Mouse (Mus musculus): ENCODE results near the gene Cln3. TPM values are rescaled to one million over a fixed set of nuclear protein-coding genes. Genes with fewer than 3 reads are reported as not detected.

Gene Cln3
- polyA plus RNA-seq, 1 experiment from 2014 or later, result 14.6 TPM

DNA sequence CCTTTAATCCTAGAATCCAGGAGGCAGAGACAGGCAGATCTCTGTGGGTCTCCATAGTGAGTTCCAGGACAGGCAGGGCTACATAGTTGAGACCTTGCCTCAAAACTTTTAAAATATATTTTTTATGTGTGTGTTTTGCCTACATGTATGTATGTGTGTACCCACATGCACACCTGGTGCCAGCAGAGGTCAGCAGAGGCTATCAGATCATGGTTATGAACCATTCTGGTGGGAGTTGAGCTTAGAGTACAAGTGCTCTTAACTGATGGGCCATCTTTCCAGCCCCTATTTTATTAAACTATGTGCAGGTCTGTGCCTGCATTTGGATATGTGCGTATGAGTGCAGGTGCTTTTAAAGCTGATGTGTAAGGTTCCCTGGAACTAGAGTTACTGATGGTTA, 30.8 kb downstream of the Cln3 start:
- no peaks in the 10 kb centered on the region for H3K9me3 ChIP-seq (ENCODE audit: low read length)
- 88% methylated on average over 1 of the region's 1 CpGs for WGBS (ENCODE audit: insufficient replicate concordance)
- peaks cover 93% of the 10 kb centered on the region for H3K36me3 ChIP-seq (replicated peaks; ENCODE audit: insufficient read depth, low read length)
- H3K9ac ChIP-seq (replicated peaks), result no peak overlapping the region
- H3K27ac ChIP-seq (ENCODE audit: low read depth), result no peak overlapping the region
- no peaks in the 10 kb centered on the region for H3K4me1 ChIP-seq (ENCODE audit: insufficient read depth)
- no peak overlapping the region for H3K4me3 ChIP-seq (ENCODE audit: low read depth, low read length)
- no peak overlapping the region for H3K4me2 ChIP-seq (ENCODE audit: low read depth, low read length)
- H3K27me3 ChIP-seq (ENCODE audit: insufficient read depth, low read length), result no peaks in the 10 kb centered on the region
- TF ChIP-seq CTCF (IDR thresholded peaks at IDR 0.05; ENCODE audit: low read depth), result peak; percentile 49
- TF ChIP-seq EP300 (IDR thresholded peaks at IDR 0.05; ENCODE audit: low read depth), result no peak
- ATAC-seq (no peak), DNase-seq (no peak)

DNA sequence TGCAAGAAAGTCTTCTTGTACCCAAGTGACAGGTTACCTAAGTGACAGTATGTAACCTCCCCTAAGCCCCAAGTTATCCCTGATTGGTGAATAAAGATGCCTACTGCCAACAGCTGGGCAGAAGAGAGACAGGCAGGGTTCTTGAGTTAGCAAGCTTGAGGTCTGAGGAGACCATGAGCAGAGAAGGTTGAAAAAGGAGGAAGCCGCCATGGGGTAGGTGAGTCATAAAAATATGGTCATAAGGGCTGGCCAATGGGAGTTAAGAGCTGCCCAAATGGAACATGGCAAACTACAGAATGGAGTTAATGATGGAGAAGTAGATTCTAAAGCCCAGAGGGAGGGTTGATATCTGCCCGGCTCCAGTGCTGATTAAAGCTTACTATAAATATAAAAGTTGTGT, 40.0 kb downstream of the Cln3 start:
- Histone ChIP-seq H3K4me1 (ENCODE audit: insufficient read depth) (no peaks in the 10 kb centered on the region), H3K4me2 (ENCODE audit: low read depth, low read length) (no peak overlapping the region), H3K4me3 (ENCODE audit: low read depth, low read length) (no peak overlapping the region), H3K9me3 (ENCODE audit: low read length) (no peaks in the 10 kb centered on the region), H3K9ac (replicated peaks) (no peak overlapping the region), H3K36me3 (replicated peaks; ENCODE audit: insufficient read depth, low read length) (peaks cover 50% of the 10 kb centered on the region), H3K27me3 (ENCODE audit: insufficient read depth, low read length) (no peaks in the 10 kb centered on the region), H3K27ac (ENCODE audit: low read depth) (no peak overlapping the region)
- 88% methylated on average over 2 of the region's 2 CpGs for WGBS (ENCODE audit: insufficient replicate concordance)
- no peak for DNase-seq
- TF ChIP-seq EP300 (IDR thresholded peaks at IDR 0.05; ENCODE audit: low read depth) (no peak), CTCF (IDR thresholded peaks at IDR 0.05; ENCODE audit: low read depth) (no peak)
- no peak for ATAC-seq

DNA sequence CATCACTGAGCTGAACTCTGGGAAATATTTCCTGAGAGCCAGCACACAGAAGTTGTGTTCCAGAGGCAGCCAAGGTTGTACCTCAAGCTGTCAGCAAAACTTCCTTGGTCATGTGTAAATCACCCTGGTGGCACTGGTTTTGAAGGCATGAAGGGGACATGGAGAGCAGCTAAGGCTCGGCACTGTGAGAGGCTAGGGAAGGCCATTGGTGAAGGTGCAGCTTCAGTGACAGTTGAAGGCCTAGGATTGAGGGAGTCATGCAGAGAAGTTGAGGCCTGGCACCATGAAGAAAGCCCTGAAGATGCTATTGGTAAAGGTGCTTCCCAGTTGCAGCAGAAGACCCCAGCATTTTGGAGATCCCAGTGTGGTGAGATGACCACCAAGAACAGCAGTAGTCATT, 44.0 kb downstream of the Cln3 start:
- peaks cover 4% of the 10 kb centered on the region for H3K27me3 ChIP-seq (ENCODE audit: insufficient read depth, low read length)
- TF ChIP-seq CTCF (IDR thresholded peaks at IDR 0.05; ENCODE audit: low read depth), result no peak
- TF ChIP-seq EP300 (IDR thresholded peaks at IDR 0.05; ENCODE audit: low read depth), result no peak
- no peaks in the 10 kb centered on the region for H3K9me3 ChIP-seq (ENCODE audit: low read length)
- no peak overlapping the region for H3K9ac ChIP-seq (replicated peaks)
- no peaks in the 10 kb centered on the region for H3K4me1 ChIP-seq (ENCODE audit: insufficient read depth)
- peaks cover 16% of the 10 kb centered on the region for H3K36me3 ChIP-seq (replicated peaks; ENCODE audit: insufficient read depth, low read length)
- no peak overlapping the region for H3K27ac ChIP-seq (ENCODE audit: low read depth)
- peak; percentile 5 for DNase-seq
- no peak for ATAC-seq
- H3K4me2 ChIP-seq (ENCODE audit: low read depth, low read length), result no peak overlapping the region
- no peak overlapping the region for H3K4me3 ChIP-seq (ENCODE audit: low read depth, low read length)
- WGBS (ENCODE audit: insufficient replicate concordance), result 48% methylated on average over 1 of the region's 1 CpGs

DNA sequence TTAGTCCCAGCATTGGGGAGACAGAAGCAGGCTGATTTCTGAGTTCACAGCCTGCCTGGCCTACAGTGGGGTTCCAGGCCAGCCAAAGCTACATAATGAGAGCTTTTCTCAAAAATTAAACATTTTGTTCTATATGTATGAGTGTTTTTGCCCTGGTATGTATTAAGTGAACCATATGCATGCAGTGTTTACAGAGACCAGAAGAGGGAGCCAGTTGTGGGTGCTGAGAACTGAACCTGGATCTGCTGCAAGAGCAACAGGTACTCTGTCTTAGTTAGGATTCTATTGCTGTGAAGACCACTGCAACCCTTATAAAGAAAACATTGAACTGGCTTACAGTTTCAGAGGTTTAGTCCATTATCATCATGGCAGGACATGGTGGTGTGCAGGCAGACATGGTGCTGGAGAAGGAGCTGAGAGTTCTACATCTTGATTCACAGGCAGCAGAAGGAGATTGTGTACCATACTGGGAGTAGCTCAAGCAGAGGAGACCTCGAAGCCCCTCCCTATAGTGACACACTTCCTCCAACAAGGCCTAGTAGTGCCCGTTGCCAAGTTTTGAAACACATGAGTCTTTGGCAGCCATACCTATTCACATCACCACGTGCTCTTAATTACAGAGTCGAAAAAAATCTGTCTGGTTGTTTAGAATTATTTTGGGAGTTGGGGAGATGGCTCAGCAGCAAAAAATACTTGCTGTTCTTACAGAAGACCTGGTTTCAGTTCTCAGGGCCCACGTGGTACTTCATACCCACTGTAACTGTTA, 47.6 kb downstream of the Cln3 start:
- Histone ChIP-seq H3K4me1 (ENCODE audit: insufficient read depth) (peaks cover 6% of the 10 kb centered on the region), H3K27me3 (ENCODE audit: insufficient read depth, low read length) (peaks cover 10% of the 10 kb centered on the region), H3K4me3 (ENCODE audit: low read depth, low read length) (no peak overlapping the region), H3K9ac (replicated peaks) (no peak overlapping the region), H3K4me2 (ENCODE audit: low read depth, low read length) (no peak overlapping the region), H3K36me3 (replicated peaks; ENCODE audit: insufficient read depth, low read length) (no peaks in the 10 kb centered on the region), H3K27ac (ENCODE audit: low read depth) (no peak overlapping the region), H3K9me3 (ENCODE audit: low read length) (no peaks in the 10 kb centered on the region)
- 62% methylated on average over 5 of the region's 5 CpGs for WGBS (ENCODE audit: insufficient replicate concordance)
- ATAC-seq (no peak), DNase-seq (peak; percentile 27)
- TF ChIP-seq CTCF (IDR thresholded peaks at IDR 0.05; ENCODE audit: low read depth) (peak; percentile 67), EP300 (IDR thresholded peaks at IDR 0.05; ENCODE audit: low read depth) (no peak)

DNA sequence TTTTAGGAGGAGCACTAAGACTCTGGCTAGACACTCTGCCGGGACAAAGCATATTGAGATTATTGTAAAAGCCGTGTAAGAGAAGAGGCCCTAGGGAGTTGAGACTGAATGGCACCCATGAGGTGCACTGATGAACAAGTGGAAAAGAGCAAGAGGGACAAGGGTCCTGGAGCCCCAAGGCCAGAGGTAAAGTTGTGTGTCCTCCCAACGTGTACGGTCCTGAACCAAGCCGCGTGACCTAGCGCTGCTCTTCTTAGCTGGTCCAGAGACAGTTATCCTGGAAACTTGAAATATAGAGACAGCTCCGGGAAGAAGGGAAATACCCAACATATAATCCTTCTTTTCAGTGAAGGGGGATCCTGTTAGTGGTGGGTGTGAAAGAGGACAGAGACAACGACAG, 49.2 kb downstream of the Cln3 start:
- H3K4me3 ChIP-seq (ENCODE audit: low read depth, low read length), result no peak overlapping the region
- H3K9me3 ChIP-seq (ENCODE audit: low read length), result no peaks in the 10 kb centered on the region
- peaks cover 10% of the 10 kb centered on the region for H3K27me3 ChIP-seq (ENCODE audit: insufficient read depth, low read length)
- no peak overlapping the region for H3K27ac ChIP-seq (ENCODE audit: low read depth)
- ATAC-seq, result no peak
- TF ChIP-seq CTCF (IDR thresholded peaks at IDR 0.05; ENCODE audit: low read depth), result no peak
- no peak for TF ChIP-seq EP300 (IDR thresholded peaks at IDR 0.05; ENCODE audit: low read depth)
- no peaks in the 10 kb centered on the region for H3K36me3 ChIP-seq (replicated peaks; ENCODE audit: insufficient read depth, low read length)
- peak overlapping the region; percentile 80 for H3K4me2 ChIP-seq (ENCODE audit: low read depth, low read length)
- DNase-seq, result no peak
- H3K4me1 ChIP-seq (ENCODE audit: insufficient read depth), result peaks cover 6% of the 10 kb centered on the region
- no peak overlapping the region for H3K9ac ChIP-seq (replicated peaks)
- 62% methylated on average over 9 of the region's 9 CpGs for WGBS (ENCODE audit: insufficient replicate concordance)

DNA sequence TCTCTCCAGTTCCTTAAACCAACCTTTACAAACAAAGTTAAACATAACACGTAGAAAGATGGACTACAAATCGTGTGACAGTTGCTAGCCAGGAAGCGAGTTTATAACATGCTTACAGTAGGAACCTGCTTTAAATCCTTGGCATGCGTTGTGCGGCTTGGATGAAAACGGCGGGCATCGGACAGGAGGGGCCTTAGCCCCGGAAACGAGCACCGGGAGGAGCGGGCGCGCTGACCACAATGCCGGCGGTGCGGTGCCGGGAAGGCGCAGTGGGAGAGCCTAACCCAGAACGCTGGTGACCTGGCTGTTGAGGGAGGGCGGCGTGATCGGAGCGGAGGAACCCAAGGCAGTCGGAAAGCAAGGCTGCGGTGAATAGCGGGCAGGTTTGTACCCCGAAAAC, 49.9 kb downstream of the Cln3 start:
- Histone ChIP-seq H3K9me3 (ENCODE audit: low read length) (no peaks in the 10 kb centered on the region), H3K4me2 (ENCODE audit: low read depth, low read length) (peak overlapping the region; percentile 80), H3K27me3 (ENCODE audit: insufficient read depth, low read length) (peaks cover 10% of the 10 kb centered on the region), H3K4me3 (ENCODE audit: low read depth, low read length) (peak overlapping the region; percentile 45), H3K9ac (replicated peaks) (peak overlapping the region; percentile 38; the same call in 1 of the 2 replicates), H3K36me3 (replicated peaks; ENCODE audit: insufficient read depth, low read length) (no peaks in the 10 kb centered on the region), H3K4me1 (ENCODE audit: insufficient read depth) (peaks cover 6% of the 10 kb centered on the region), H3K27ac (ENCODE audit: low read depth) (no peak overlapping the region)
- ATAC-seq (no peak), DNase-seq (peak; percentile 35)
- TF ChIP-seq CTCF (IDR thresholded peaks at IDR 0.05; ENCODE audit: low read depth) (no peak), EP300 (IDR thresholded peaks at IDR 0.05; ENCODE audit: low read depth) (no peak)
- WGBS (ENCODE audit: insufficient replicate concordance), result 2% methylated on average over 28 of the region's 28 CpGs

Data from liver, postnatal 0 days (tissue).